Mouse (Mus musculus): ENCODE results near the gene Blvrb.
A peak's percentile ranks its signal among the peaks of the same experiment; 100 is the strongest.

Gene Blvrb

DNA sequence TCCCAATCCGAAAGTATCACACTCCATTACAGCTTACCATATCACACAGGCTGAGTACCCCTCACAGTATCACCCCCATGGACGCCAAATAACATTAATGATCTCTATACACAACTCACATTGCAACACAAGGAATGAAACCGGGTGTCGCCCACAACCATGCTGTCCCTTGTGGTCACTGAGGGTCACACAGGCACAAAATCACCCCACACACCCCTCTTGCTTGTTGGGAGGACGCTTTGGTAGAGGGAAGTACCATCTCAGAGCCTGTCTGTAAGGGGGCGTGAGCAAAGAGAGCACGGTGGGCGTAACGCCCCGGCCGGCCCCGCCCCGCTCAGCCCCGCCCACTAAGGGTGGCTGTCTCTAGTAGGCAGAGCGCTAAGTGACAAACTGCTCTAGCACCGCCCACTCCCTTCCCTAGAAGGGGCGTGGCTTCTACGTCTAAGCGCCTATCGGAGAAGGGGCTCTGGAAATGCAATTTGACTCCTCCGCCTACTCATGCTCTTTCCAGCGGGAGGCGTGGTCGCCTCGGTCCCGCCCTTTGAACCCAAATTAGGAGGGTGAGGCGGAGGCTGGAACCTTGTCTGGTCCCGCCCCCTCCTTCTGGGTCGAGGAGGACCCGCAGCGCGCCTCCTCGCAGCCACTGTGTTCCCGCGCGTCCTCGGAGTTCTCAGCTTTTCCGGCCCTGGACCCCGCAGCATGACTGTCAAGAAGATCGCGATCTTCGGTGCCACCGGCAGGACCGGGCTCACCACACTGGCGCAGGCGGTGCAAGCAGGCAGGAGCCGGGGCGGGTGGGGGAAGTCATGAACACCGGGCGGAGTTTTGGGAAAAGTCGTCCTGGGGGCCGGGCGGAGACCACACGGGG, at the start of gene Blvrb, which contains the start of gene Sptbn4:
Gene Blvrb, plus strand, starts transcription at position 560 of the 868 bp plus-strand sequence.
Gene Sptbn4, minus strand, starts transcription at position 268 of the 868 bp plus-strand sequence.
- DNase-seq (ENCODE audit: low read depth, low spot score), result peak; percentile 100

DNA sequence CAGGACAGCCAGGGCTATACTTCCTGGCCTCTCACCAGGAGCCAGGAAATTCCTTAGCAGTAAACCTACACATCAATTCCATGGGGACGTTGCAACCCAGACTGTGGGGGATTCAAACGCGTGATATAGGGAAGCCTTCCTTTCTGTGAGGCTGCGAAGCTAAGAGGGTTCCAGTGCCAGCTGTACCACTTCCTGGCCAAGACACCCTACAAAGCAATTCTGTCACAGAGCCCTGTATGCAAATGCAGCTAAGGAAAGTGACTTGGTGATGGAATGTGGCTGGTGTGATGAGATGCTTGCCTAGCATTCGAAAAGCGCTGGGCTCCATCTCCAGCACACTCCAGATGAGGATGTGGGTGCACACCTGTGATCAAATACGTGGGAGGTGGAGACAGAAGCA, 47.2 kb upstream of the Blvrb start:
- no peak for DNase-seq (ENCODE audit: low read depth, low spot score)

DNA sequence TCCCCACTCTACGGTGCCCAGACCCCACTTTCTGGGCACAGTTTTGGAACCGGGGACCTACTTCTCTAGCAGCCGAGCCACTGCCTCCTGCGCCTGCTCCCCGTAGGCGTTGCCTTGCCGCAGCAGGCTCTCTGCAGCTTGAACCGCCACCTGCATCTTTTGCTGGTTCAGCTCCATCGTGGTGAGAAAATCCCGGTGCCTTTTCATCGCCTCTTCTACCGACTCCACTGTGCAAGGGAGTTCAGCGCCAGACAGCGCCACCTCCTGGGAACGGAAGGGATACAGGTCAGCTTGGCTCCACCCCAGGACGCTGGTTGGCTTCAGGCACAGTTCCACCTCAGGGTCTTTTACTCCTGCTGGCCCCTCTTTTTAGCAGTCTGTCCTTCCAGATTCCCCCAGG, 45.1 kb upstream of the Blvrb start:
- peak; percentile 92 for DNase-seq (ENCODE audit: low read depth, low spot score)

DNA sequence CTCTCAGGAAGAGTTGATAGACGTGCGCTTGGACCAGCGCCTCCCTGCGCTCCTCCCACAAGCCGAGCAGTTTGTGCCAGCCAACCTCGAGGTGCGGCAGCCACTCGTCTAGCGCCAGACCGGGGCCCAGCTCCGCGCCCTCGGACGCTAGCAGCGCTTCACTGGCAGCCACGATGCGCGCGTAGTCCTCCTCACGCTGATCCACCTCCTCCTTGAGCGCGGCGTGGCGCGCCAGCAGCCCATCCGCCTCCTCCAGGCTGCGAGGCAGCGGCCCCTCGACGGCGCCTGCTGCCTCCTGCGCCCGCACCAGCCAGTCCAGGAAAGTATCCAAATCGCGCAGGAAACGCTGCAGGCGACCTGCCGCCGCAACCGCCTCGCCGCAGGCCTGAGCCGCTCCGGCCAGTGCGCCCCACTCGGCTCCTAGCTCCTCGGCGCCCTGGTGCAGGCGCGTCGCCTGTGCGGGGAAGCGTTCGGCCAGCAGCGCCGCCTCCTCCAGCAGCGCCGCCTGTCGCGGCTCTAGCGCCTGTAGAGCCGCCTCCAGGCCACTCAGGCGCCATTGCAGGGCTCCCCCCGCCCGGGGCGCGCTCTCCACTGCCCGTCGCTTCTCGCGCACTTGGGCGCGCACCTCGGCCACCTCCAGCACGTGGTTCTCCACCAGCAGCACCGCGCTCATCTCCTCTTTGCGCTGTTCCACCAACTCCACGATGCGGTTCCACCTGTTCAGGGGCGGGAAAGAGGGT, 43.4 kb upstream of the Blvrb start:
- peak; percentile 86 for DNase-seq (ENCODE audit: low read depth, low spot score)

DNA sequence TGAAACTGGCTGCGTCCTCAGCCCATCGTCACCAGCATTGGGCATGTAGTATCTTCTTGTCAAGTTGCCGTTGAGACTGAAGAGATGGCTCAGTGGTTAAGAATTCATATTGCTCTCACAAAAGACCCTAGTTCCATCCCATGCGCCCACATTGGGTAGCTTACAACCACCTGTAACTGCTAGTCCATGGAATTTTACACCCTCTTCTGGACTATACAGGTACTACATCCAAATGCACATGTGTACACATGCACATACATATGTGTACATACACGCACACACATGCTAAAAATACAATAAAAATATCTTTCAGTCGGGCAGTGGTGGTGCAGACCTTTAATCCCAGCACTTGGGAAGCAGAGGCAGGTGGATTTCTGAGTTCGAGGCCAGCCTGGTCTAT, 41.3 kb upstream of the Blvrb start:
- peak; percentile 74 for DNase-seq (ENCODE audit: low read depth, low spot score)

- no peak for DNase-seq (ENCODE audit: low read depth, low spot score)
Observed at GRCm38 (mm10) chr7:27407816-27408215, 40.0 kb upstream of the Blvrb start.

GRCm38 (mm10) chr7:27408379-27409176, 39.2 kb upstream of the Blvrb start:
- DNase-seq (ENCODE audit: low read depth, low spot score), result peak; percentile 95

DNA sequence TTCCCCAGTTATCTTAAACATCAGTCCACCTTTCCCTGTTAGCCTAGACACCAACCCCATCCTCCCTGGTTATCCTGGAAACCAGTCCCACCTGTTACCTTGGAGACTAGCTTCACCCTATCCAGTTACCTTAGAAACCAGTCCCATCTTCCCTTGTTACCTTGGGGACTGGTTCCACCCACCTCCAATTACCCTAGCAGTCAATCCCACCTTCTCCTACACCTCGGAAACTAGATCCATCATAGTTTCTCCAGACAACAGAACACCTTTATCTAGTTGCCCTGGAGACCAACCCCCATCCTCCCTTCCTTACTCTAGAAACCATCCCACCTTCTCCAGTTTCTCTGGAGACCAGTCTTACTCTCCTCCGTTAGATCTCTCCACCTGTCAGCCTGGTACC, 30.6 kb upstream of the Blvrb start:
- DNase-seq (ENCODE audit: low read depth, low spot score), result no peak

DNA sequence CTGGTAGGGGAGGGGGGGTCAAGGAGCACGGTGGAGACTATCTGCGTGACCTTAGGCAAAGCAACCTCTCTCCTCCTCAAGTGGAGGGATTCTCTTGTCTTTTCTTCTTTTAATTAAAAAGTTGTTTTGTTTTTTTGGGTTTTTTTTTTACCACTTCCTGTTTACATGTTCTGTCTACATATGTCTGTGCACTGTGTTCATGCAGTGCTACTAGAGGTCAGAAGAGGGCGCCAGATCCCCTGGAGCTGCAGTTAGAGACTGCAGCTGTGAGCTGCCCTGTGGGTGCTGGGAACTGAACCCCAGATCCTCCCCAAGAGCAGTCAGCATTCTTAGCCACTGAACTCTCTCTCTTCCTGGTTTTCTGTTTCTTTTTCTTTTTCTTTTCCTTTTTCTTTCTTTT, 28.7 kb upstream of the Blvrb start:
- DNase-seq (ENCODE audit: low read depth, low spot score), result peak; percentile 75

GRCm38 (mm10) chr7:27423556-27424326, 24.0 kb upstream of the Blvrb start:
- DNase-seq (ENCODE audit: low read depth, low spot score), result no peak

DNA sequence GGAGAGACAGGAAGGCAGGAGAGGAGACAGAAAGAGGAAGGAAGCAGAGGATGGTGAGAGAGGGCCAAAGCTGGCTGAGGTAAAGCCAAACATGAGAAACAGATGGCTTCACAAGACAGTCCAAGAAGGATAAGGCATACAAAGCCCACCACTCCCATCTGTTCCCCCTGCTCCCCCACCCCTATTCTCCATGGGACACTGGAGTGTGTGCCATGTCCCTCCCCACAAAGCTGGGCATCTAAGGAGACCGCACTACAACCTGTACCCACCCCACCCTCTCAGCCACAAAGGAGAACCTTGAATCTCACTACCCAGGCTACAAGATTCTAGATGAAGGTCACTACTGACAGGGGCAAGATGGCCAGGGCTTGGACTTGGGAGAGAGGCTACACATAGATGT, 20.4 kb upstream of the Blvrb start:
- no peak for DNase-seq (ENCODE audit: low read depth, low spot score)

DNA sequence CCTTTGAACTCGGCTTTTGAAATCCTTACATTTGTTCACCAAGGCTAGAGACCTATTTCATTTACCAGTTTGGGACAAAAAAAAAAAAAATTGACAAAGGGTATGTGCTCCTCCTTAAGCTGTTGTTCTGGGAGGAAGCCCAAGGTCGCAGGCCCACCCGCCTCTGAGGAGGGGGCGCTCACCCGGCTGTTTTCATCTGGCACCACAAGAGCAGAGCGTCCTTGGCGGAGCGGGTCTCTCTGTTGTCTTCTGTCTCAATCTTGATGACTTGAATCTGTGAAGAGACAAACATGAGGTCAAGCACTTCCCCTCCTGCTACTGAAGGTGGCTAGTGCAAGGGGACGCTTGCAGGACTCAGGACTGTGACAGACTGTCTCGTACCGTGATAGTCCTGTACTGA, 19.8 kb upstream of the Blvrb start:
- DNase-seq (ENCODE audit: low read depth, low spot score), result no peak

GRCm38 (mm10) chr7:27429135-27429534, 18.6 kb upstream of the Blvrb start:
- DNase-seq (ENCODE audit: low read depth, low spot score), result peak; percentile 80

DNA sequence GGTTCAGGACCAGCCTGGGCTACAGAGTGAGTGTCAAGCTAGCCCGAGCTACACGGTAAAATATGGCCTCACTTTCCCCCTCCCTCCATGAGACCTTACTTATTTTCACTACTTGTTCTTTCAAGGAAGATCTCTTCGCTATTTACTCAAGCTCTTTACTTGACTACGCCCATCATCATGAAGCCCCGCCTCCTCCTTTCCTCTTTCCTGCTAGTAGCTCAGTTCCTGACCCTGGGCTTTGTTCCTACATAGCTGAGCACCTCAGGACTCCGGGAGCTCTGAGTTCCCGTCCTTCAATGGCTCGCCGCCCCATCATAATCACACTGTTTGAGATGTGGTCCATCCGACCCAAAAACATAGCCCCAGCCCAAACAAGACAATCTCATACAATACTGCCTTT, 14.4 kb upstream of the Blvrb start:
- DNase-seq (ENCODE audit: low read depth, low spot score), result peak; percentile 92

DNA sequence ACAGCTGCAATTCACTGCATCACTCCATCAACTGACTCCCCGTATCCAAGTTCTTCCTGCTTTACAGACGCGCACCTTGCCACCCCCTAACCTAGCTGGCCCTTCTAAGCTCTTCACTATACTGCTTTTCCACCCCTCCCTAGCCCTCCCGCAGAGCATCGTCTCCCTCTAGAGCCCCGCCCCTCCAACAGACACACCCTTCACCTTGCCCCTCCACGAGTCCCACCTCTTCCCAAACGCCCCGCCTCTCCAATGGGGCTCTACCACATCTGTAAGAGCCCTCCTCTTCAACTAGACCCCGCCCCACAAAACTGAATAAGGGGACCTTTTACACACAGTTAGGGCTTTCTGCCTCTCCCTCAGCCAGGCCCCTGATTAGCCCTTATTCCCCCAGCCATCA, 14.0 kb upstream of the Blvrb start:
- peak; percentile 93 for DNase-seq (ENCODE audit: low read depth, low spot score)

DNA sequence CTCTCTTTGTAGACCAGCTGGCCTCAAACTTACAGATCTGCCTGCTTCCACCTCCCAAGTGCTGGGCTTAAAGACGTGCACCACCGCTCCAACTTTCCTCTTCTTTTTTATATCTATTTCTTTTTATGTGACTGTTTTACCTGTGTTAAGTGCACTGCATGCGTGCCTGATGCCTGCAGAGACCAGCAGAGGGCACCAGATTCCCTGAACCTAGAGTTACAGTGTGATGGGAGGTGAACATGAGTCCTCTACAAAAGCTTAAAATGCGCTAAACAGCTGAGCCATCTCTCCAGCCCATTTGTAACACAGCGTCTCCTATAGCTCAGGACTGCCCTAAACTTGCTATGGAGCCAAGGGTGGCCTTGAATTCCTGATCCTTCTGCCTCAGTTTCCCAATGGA, 10.2 kb upstream of the Blvrb start:
- DNase-seq (ENCODE audit: low read depth, low spot score), result peak; percentile 82

DNA sequence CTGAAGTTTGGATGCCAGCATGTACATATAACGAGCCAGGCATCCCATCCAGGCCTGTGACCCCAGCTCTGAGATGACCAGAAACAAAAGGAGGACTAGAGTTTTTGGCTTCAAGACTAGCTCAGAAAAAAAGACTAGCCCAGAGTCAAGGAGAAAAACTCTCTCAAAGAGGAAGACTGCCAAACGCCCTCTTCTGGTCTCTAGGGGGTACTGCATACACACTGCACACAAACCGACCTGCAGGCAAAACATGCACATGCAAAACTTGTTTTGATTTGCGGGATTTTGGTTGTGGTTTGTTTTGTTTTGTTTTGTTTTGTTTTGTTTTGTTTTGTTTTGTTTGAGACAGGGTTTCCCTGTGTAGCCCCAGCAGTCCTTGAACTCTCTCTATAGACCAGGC, 7.8 kb upstream of the Blvrb start:
- peak; percentile 80 for DNase-seq (ENCODE audit: low read depth, low spot score)

DNA sequence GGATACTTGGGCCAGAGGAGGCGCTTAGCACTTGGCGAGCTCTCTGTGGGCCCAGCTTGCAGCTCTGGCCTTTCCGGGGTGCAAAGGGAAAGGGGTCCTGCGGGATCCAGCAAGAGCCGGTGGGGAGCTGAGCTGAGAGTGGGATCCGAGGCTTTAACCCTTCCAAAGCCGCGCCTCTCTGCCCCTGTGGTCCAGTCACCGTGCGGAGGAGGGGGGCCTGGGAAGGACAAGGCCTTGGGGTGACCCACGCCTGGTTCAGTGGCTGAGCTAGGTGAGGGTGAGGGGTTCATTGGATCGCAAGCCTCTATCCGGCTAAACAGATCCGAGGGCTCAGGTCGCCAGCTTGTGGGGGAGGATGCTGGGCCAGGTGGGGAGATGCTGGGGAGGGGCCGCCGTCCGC, 1.7 kb upstream of the Blvrb start:
- DNase-seq (ENCODE audit: low read depth, low spot score), result peak; percentile 22

GRCm38 (mm10) chr7:27446521-27447418, 1.0 kb upstream of the Blvrb start:
- peak; percentile 34 for DNase-seq (ENCODE audit: low read depth, low spot score)
